Mouse (Mus musculus) heart, postnatal 4 days (tissue): ENCODE results near the gene Scrn2. TPM values are rescaled to one million over a fixed set of nuclear protein-coding genes. Genes with fewer than 3 reads are reported as not detected.

Experiments
- DNase-seq: peaks from one replicate; pipeline ENCODE4 v3.0.0; 2021
- total RNA-seq, 2 experiments: library from RNA; stranded (reverse); gene quantifications; 2 replicates each; pipeline ENCODE4 v1.2.3; 2021

Gene Scrn2
- total RNA-seq, 2 experiments from 2014 or later: 12.1 to 15.3 TPM

GRCm38 (mm10) chr11:97018583-97019344 lies 11.0 kb upstream of the Scrn2 start:
- no peak for DNase-seq

GRCm38 (mm10) chr11:97019345-97019708 lies 10.4 kb upstream of the Scrn2 start:
- DNase-seq: no peak

GRCm38 (mm10) chr11:97021121-97021765 lies 8.5 kb upstream of the Scrn2 start:
- no peak for DNase-seq

- DNase-seq: peak; percentile 82
Measured at GRCm38 (mm10) chr11:97021873-97022484, 7.8 kb upstream of the Scrn2 start.

- DNase-seq: no peak
Measured at GRCm38 (mm10) chr11:97024977-97025376, 4.8 kb upstream of the Scrn2 start.

GRCm38 (mm10) chr11:97025721-97026344 lies 3.9 kb upstream of the Scrn2 start:
- peak; percentile 93 for DNase-seq

- DNase-seq: no peak
Measured at GRCm38 (mm10) chr11:97030426-97030825, 688 bp downstream of the Scrn2 start.

GRCm38 (mm10) chr11:97031977-97032376 lies 2.2 kb downstream of the Scrn2 start:
- DNase-seq: no peak

GRCm38 (mm10) chr11:97032499-97032898 lies 2.8 kb downstream of the Scrn2 start:
- no peak for DNase-seq

- no peak for DNase-seq
Measured at GRCm38 (mm10) chr11:97033781-97034180, 4.0 kb downstream of the Scrn2 start.

GRCm38 (mm10) chr11:97036141-97036540 lies 6.4 kb downstream of the Scrn2 start:
- no peak for DNase-seq

GRCm38 (mm10) chr11:97038881-97039280 lies 9.1 kb downstream of the Scrn2 start:
- no peak for DNase-seq

- DNase-seq: no peak
Measured at GRCm38 (mm10) chr11:97040301-97041021, 10.7 kb downstream of the Scrn2 start.

GRCm38 (mm10) chr11:97041022-97041899 lies 11.5 kb downstream of the Scrn2 start, which contains the start of the genes Lrrc46 and Mrpl10:
TSS of gene Lrrc46 (minus strand) at chr11:97041407.
TSS of gene Mrpl10 (plus strand) at chr11:97041560.
- DNase-seq: peak; percentile 93

GRCm38 (mm10) chr11:97044902-97045301 lies 15.2 kb downstream of the Scrn2 start:
- DNase-seq: no peak

GRCm38 (mm10) chr11:97045861-97046260 lies 16.1 kb downstream of the Scrn2 start:
- DNase-seq: no peak

GRCm38 (mm10) chr11:97048090-97048650 lies 18.4 kb downstream of the Scrn2 start:
- no peak for DNase-seq

- no peak for DNase-seq
Measured at GRCm38 (mm10) chr11:97049492-97050085, 19.9 kb downstream of the Scrn2 start.

GRCm38 (mm10) chr11:97050216-97050943 lies 20.6 kb downstream of the Scrn2 start, which contains the start of gene Osbpl7:
TSS of gene Osbpl7 (plus strand) at chr11:97050628.
- DNase-seq: peak; percentile 83
